Mouse (Mus musculus) MEL (cell line): ENCODE data around the gene Mrps34. TPM values are rescaled to one million over a fixed set of nuclear protein-coding genes. Genes with fewer than 3 reads are reported as not detected.
A peak's percentile ranks its signal among the peaks of the same experiment; 100 is the strongest.

Experiments
- DNase-seq: peaks from one replicate; pipeline ENCODE4 v3.0.0; 2011; ENCODE audit warnings: low read depth, low spot score
- H3K27ac ChIP-seq: 2 replicates; pipeline ENCODE4 v1.5.1; 2012; ENCODE audit warnings: low read depth, mild to moderate bottlenecking, control low read depth, low read length, moderate library complexity; ENCODE audit not compliant: control insufficient read depth
- H3K27me3 ChIP-seq, 2 experiments: fragments of 150-350 bp in 1 of 2; sonication (generic) in 1 of 2; 2 replicates each; pipeline ENCODE4 v1.6.1; 2012; ENCODE audit warnings: low read length in 2 of 2, mild to moderate bottlenecking in 2 of 2, improper control_type of control experiment in 1 of 2, moderate library complexity in 1 of 2; ENCODE audit not compliant: insufficient read depth in 2 of 2, control insufficient read depth in 1 of 2
- H3K36me3 ChIP-seq, 2 experiments: 2 replicates each; pipeline ENCODE4 v1.6.1; 2012 to 2014; ENCODE audit warnings: low read length in 2 of 2, improper control_type of control experiment in 1 of 2, inconsistent platforms in 1 of 2, mild to moderate bottlenecking in 1 of 2; ENCODE audit not compliant: insufficient read depth in 2 of 2, control insufficient read depth in 1 of 2
- H3K4me1 ChIP-seq, 2 experiments: fragments of 150-350 bp in 1 of 2; sonication (generic) in 1 of 2; 2 replicates each; pipeline ENCODE4 v1.6.1; 2012; ENCODE audit warnings: low read length in 2 of 2, improper control_type of control experiment in 1 of 2, mild to moderate bottlenecking in 1 of 2; ENCODE audit not compliant: insufficient read depth in 2 of 2, control insufficient read depth in 1 of 2
- H3K4me3 ChIP-seq, 2 experiments: fragments of 150-350 bp in 1 of 2; sonication (generic) in 1 of 2; 2 replicates each; pipeline ENCODE4 v1.5.1; 2012; ENCODE audit warnings: low read depth in 2 of 2, low read length in 2 of 2, mild to moderate bottlenecking in 2 of 2, moderate library complexity in 2 of 2, control low read depth in 1 of 2, improper control_type of control experiment in 1 of 2; ENCODE audit not compliant: control insufficient read depth in 1 of 2, insufficient read depth in 1 of 2
- H3K79me2 ChIP-seq: 2 replicates; pipeline ENCODE4 v1.6.1; 2012; ENCODE audit warnings: mild to moderate bottlenecking, low read length, moderate library complexity; ENCODE audit not compliant: control insufficient read depth, poor library complexity, insufficient read depth
- H3K9ac ChIP-seq: 2 replicates; pipeline ENCODE4 v1.6.1; 2012; ENCODE audit warnings: low read depth, mild to moderate bottlenecking, control low read depth, low read length, moderate library complexity; ENCODE audit not compliant: control insufficient read depth, poor library complexity, severe bottlenecking
- H3K9me3 ChIP-seq: fragments of 150-350 bp; sonication (generic); replicated peaks from 2 replicates; pipeline ENCODE4 v1.6.1; 2012; ENCODE audit warnings: mild to moderate bottlenecking, low read length, improper control_type of control experiment, moderate library complexity; ENCODE audit not compliant: insufficient read depth
- BHLHE40 ChIP-seq: IDR thresholded peaks from 2 replicates; pipeline ENCODE4 v1.6.1; 2012; ENCODE audit warnings: low read depth, mild to moderate bottlenecking, inconsistent platforms, low read length, improper control_type of control experiment, borderline replicate concordance
- CHD1 ChIP-seq: IDR thresholded peaks from 2 replicates; pipeline ENCODE4 v1.6.1; 2012; ENCODE audit warnings: low read depth, mild to moderate bottlenecking, inconsistent platforms, low read length, improper control_type of control experiment
- CHD2 ChIP-seq: IDR thresholded peaks from 2 replicates; pipeline ENCODE4 v1.6.1; 2011; ENCODE audit warnings: low read length, improper control_type of control experiment
- CTCF ChIP-seq, 3 experiments: IDR thresholded peaks in 2 of 3; conservative IDR thresholded peaks in 1 of 3; 2 replicates each; pipeline ENCODE4 v1.5.1; 2011 to 2012; ENCODE audit warnings: low read length in 3 of 3, low read depth in 2 of 3, mild to moderate bottlenecking in 2 of 3, improper control_type of control experiment in 1 of 3, inconsistent platforms in 1 of 3, mixed read lengths in 1 of 3, moderate library complexity in 1 of 3; ENCODE audit not compliant: control insufficient read depth in 1 of 3, insufficient read depth in 1 of 3, poor library complexity in 1 of 3, severe bottlenecking in 1 of 3
- EP300 ChIP-seq, 2 experiments: IDR thresholded peaks; 2 replicates each; pipeline ENCODE4 v1.6.1; 2011; ENCODE audit warnings: improper control_type of control experiment in 2 of 2, low read length in 2 of 2, low read depth in 1 of 2, mild to moderate bottlenecking in 1 of 2
- GABPA ChIP-seq: IDR thresholded peaks from 2 replicates; pipeline ENCODE4 v1.6.1; 2012; ENCODE audit warnings: low read depth, mild to moderate bottlenecking, inconsistent platforms, low read length, improper control_type of control experiment, moderate library complexity
- GATA1 ChIP-seq: IDR thresholded peaks from 2 replicates; pipeline ENCODE4 v1.6.1; 2011; ENCODE audit warnings: low read depth, low read length, improper control_type of control experiment
- HCFC1 ChIP-seq: IDR thresholded peaks from 2 replicates; pipeline ENCODE4 v1.6.1; 2012; ENCODE audit warnings: low read depth, mild to moderate bottlenecking, inconsistent platforms, low read length, improper control_type of control experiment, moderate library complexity
- KAT2A ChIP-seq: conservative IDR thresholded peaks from 2 replicates; pipeline ENCODE4 v1.6.1; 2012; ENCODE audit warnings: low read depth, low read length, improper control_type of control experiment, inconsistent platforms
- MAFK ChIP-seq: IDR thresholded peaks from 2 replicates; pipeline ENCODE4 v1.6.1; 2011; ENCODE audit warnings: low read depth, mild to moderate bottlenecking, low read length, improper control_type of control experiment, borderline replicate concordance
- MAZ ChIP-seq: IDR thresholded peaks from 2 replicates; pipeline ENCODE4 v1.6.1; 2012; ENCODE audit warnings: low read depth, mild to moderate bottlenecking, inconsistent platforms, low read length, improper control_type of control experiment
- MEF2A ChIP-seq: IDR thresholded peaks from 2 replicates; pipeline ENCODE4 v1.6.1; 2014; ENCODE audit warnings: low read depth, mild to moderate bottlenecking, inconsistent platforms, low read length, improper control_type of control experiment; ENCODE audit not compliant: poor library complexity, insufficient replicate concordance, severe bottlenecking; ENCODE audit errors: extremely low read depth
- MXI1 ChIP-seq: IDR thresholded peaks from 2 replicates; pipeline ENCODE4 v1.6.1; 2011; ENCODE audit warnings: mild to moderate bottlenecking, low read depth, low read length, improper control_type of control experiment
- MYB ChIP-seq: IDR thresholded peaks from 2 replicates; pipeline ENCODE4 v1.6.1; 2011; ENCODE audit warnings: mild to moderate bottlenecking, low read depth, low read length, improper control_type of control experiment
- MYC ChIP-seq: IDR thresholded peaks from 2 replicates; pipeline ENCODE4 v1.6.1; 2011; ENCODE audit warnings: low read depth, mild to moderate bottlenecking, low read length, improper control_type of control experiment, moderate library complexity
- NELFE ChIP-seq: IDR thresholded peaks from 2 replicates; pipeline ENCODE4 v1.6.1; 2011; ENCODE audit warnings: low read depth, low read length, improper control_type of control experiment
- NRF1 ChIP-seq: IDR thresholded peaks from 2 replicates; pipeline ENCODE4 v1.6.1; 2014; ENCODE audit warnings: low read depth, mild to moderate bottlenecking, inconsistent platforms, low read length, improper control_type of control experiment, moderate library complexity; ENCODE audit not compliant: poor library complexity, insufficient read depth, severe bottlenecking
- POLR2A ChIP-seq, 2 experiments: IDR thresholded peaks; 2 replicates each; pipeline ENCODE4 v1.6.1; 2011 to 2012; ENCODE audit warnings: low read length in 2 of 2, mild to moderate bottlenecking in 2 of 2, control low read depth in 1 of 2, improper control_type of control experiment in 1 of 2, low read depth in 1 of 2, moderate library complexity in 1 of 2; ENCODE audit not compliant: control insufficient read depth in 1 of 2, insufficient read depth in 1 of 2, poor library complexity in 1 of 2
- POLR2AphosphoS5 ChIP-seq: IDR thresholded peaks from 2 replicates; pipeline ENCODE4 v1.6.1; 2012; ENCODE audit warnings: low read depth, borderline replicate concordance, mild to moderate bottlenecking, inconsistent platforms, low read length, moderate library complexity, mixed read lengths
- RAD21 ChIP-seq: IDR thresholded peaks from 2 replicates; pipeline ENCODE4 v1.6.1; 2011; ENCODE audit warnings: mild to moderate bottlenecking, low read depth, low read length, improper control_type of control experiment
- RCOR1 ChIP-seq: IDR thresholded peaks from 2 replicates; pipeline ENCODE4 v1.6.1; 2012; ENCODE audit warnings: low read depth, mild to moderate bottlenecking, inconsistent platforms, low read length, improper control_type of control experiment
- TBP ChIP-seq: IDR thresholded peaks from 2 replicates; pipeline ENCODE4 v1.8.0; 2011; ENCODE audit warnings: low read depth, low read length, improper control_type of control experiment
- USF1 ChIP-seq: IDR thresholded peaks from 2 replicates; pipeline ENCODE4 v1.6.1; 2014; ENCODE audit warnings: low read depth, mild to moderate bottlenecking, inconsistent platforms, low read length, improper control_type of control experiment, moderate library complexity
- USF2 ChIP-seq, 2 experiments: IDR thresholded peaks; 2 replicates each; pipeline ENCODE4 v1.6.1; 2011 to 2012; ENCODE audit warnings: improper control_type of control experiment in 2 of 2, low read length in 2 of 2, borderline replicate concordance in 1 of 2, inconsistent platforms in 1 of 2, low read depth in 1 of 2, mild to moderate bottlenecking in 1 of 2; ENCODE audit not compliant: insufficient read depth in 1 of 2
- ZC3H11A ChIP-seq: IDR thresholded peaks from 2 replicates; pipeline ENCODE4 v1.6.1; 2012; ENCODE audit warnings: low read depth, mild to moderate bottlenecking, inconsistent platforms, low read length, improper control_type of control experiment
- ZKSCAN1 ChIP-seq: IDR thresholded peaks from 2 replicates; pipeline ENCODE4 v1.6.1; 2012; ENCODE audit warnings: low read depth, mild to moderate bottlenecking, inconsistent platforms, low read length, improper control_type of control experiment, moderate library complexity
- polyA plus RNA-seq, 2 experiments: library from polyadenylated mRNA; stranded (reverse) in 1 of 2; unstranded in 1 of 2; fragments of >175 nt in 1 of 2; fragments of >200 nt in 1 of 2; gene quantifications; 2 replicates each; pipeline versions ENCODE4 v1.2.1 to v1.2.4; 2012; ENCODE audit warnings: low replicate concordance in 2 of 2, low read depth in 1 of 2; ENCODE audit not compliant: insufficient read length in 2 of 2, insufficient read depth in 1 of 2, missing spikeins in 1 of 2
- total RNA-seq: library from RNA; depleted of rRNA; stranded (reverse); fragments of 300-350 nt; gene quantifications from 2 replicates; pipeline ENCODE4 v1.2.3, GENCODE M21; 2012

Mrps34 gene
- total and polyA plus RNA-seq, 3 experiments = 74.8 to 82.0 TPM; not detected in 1

GRCm38 (mm10) chr17:24895571-24896240, 790 bp downstream of the Mrps34 start:
- H3K79me2 ChIP-seq = peaks cover 34% of the 10 kb centered on the region
- TF ChIP-seq USF1 (no peak), POLR2AphosphoS5 (no peak), TBP (no peak), CHD1 (no peak), POLR2A (IDR thresholded peaks at IDR 0.05; ENCODE audit: control insufficient read depth in 1 of 2, insufficient read depth in 1 of 2, low read depth in 1 of 2, low read length in 2 of 2, poor library complexity in 1 of 2) (0 out of 4 replicates have a peak, but pooled peaks of 1 of the 2 experiments have one; percentile 4)
- peaks cover 0 to 7% of the 10 kb centered on the region in 2 experiments; a peak in 2 of 4 replicates for H3K36me3 ChIP-seq
- DNase-seq = no peak
- peak overlapping the region; percentile 95 for H3K9ac ChIP-seq
- peak overlapping the region; percentile 80 to 94 for H3K4me3 ChIP-seq
- no peaks in the 10 kb centered on the region for H3K9me3 ChIP-seq
- peaks cover 0 to 16% of the 10 kb centered on the region in 2 experiments; a peak in 2 of 4 replicates for H3K4me1 ChIP-seq
- H3K27ac ChIP-seq = peak overlapping the region; percentile 65
- H3K27me3 ChIP-seq = no peaks in the 10 kb centered on the region

GRCm38 (mm10) chr17:24896241-24896992, 1.5 kb downstream of the Mrps34 start, which contains the start of gene Nme3:
Nme3 (plus strand) TSS chr17:24896500.
- Histone ChIP-seq H3K4me1 (peaks cover 0 to 16% of the 10 kb centered on the region in 2 experiments; a peak in 2 of 4 replicates), H3K27ac (peak within 1 kb of the TSS; percentile 65), H3K9ac (peak within 1 kb of the TSS; percentile 95), H3K79me2 (peaks cover 34% of the 10 kb centered on the region), H3K9me3 (no peaks in the 10 kb centered on the region), H3K27me3 (no peaks in the 10 kb centered on the region), H3K4me3 (peak within 1 kb of the TSS; percentile 80 to 94), H3K36me3 (peaks cover 0 to 7% of the 10 kb centered on the region in 2 experiments; a peak in 2 of 4 replicates)
- DNase-seq = peak; percentile 86
- peak; percentile 50; the same call in 1 of the 2 replicates for TF ChIP-seq NELFE
- TF ChIP-seq NRF1 = 0 out of 2 replicates have a peak, but pooled peaks have one; percentile 26
- no peak for TF ChIP-seq EP300 (IDR thresholded peaks at IDR 0.05; ENCODE audit: low read depth in 1 of 2, low read length in 2 of 2)
- TF ChIP-seq MEF2A = no peak
- TF ChIP-seq RCOR1 = no peak
- no peak for TF ChIP-seq GATA1
- no peak for TF ChIP-seq MYC
- peak; percentile 70 for TF ChIP-seq HCFC1
- TF ChIP-seq ZKSCAN1 = no peak
- no peak for TF ChIP-seq MYB
- TF ChIP-seq USF2 (IDR thresholded peaks at IDR 0.05; ENCODE audit: borderline replicate concordance in 1 of 2, insufficient read depth in 1 of 2, low read depth in 1 of 2, low read length in 2 of 2) = no peak
- peak in 1 of 2 experiments; percentile 59; a peak in 2 of 4 replicates for TF ChIP-seq POLR2A (IDR thresholded peaks at IDR 0.05; ENCODE audit: control insufficient read depth in 1 of 2, insufficient read depth in 1 of 2, low read depth in 1 of 2, low read length in 2 of 2, poor library complexity in 1 of 2)
- no peak for TF ChIP-seq MAFK
- no peak for TF ChIP-seq CHD1
- no peak for TF ChIP-seq CHD2
- TF ChIP-seq MXI1 = no peak
- 0 out of 2 replicates have a peak, but pooled peaks have one; percentile 22 for TF ChIP-seq BHLHE40
- TF ChIP-seq ZC3H11A = no peak
- TF ChIP-seq MAZ = no peak
- TF ChIP-seq RAD21 = no peak
- TF ChIP-seq POLR2AphosphoS5 = no peak
- TF ChIP-seq USF1 = no peak
- no peak for TF ChIP-seq GABPA
- TF ChIP-seq TBP = 0 out of 2 replicates have a peak, but pooled peaks have one; percentile 33
- no peak for TF ChIP-seq KAT2A
- no peak for TF ChIP-seq CTCF (IDR thresholded peaks at IDR 0.05 in 2 of 3, conservative IDR thresholded peaks at IDR 0.05 in 1 of 3; ENCODE audit: control insufficient read depth in 1 of 3, insufficient read depth in 1 of 3, low read depth in 2 of 3, low read length in 3 of 3, poor library complexity in 1 of 3, severe bottlenecking in 1 of 3)
